Mouse (Mus musculus) A20 (cell line): ENCODE data around the gene Prdm16.

ENCODE experiments used
- DNase-seq: peaks from one replicate; pipeline ENCODE4 v3.0.0-alpha.2; 2011; ENCODE audit warnings: low read depth, low spot score

The Prdm16 gene

DNA sequence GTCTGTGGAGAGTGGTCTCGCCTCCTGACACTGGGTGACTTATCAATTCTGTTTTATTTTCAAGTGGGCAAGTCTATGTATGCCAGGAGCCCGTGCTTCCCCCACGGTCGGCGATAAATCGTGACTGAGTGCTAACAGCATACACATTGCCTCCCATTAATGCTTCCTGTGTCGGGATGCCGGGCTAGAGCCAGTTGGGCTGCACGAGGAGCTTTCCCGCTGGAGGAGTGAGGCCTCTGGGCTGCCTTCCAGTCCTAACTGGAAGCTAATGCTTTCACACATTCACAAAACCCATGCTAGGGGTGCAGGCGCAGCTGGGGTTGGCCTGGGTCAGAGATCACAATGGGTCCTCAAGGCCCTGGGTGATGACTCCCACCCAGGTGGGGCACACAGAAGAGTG lies 212.0 kb downstream of the Prdm16 start:
- no peak for DNase-seq

DNA sequence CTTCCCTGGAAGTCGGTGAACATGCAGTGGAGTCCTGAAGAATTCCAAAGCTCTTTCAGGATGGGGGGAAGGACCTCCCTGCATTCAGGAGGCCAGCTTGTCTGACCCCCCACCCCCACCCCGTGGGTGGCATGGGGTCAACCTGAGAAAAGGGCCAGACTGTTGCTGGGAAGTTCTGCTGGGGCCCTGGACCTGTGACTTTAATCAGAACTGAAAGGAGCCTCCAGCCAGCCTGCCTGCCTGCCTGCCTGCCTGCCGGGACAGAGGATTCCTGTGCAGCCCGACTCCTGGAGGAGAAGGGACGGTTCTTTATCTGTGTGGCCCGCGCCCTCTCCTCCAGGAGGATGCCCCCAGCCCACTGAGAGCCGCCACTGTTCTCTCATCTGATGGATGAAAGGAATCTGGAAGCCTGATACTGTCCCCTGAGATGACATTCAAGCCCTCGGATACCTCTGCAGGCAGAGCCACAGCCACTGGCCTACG lies 214.2 kb downstream of the Prdm16 start:
- DNase-seq: no peak

DNA sequence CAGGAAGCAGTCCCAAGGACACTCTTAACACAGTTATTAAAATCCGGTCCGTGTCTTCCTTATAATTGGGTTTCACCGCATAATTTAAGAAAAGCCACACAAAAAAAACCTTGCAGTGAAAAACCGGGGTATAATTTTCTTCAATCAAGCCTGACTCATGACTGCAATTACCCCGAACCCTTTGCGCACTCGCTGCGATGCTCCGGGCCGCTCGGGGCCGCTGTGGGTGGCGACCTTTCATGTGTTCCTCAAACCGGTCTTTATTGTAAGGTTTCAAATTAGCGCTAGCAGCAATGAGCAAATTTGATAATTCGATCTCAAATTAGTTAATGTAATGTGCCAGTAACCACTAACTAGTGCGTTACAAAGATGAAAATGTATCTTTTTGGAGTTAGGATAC lies 215.9 kb downstream of the Prdm16 start:
- no peak for DNase-seq

DNA sequence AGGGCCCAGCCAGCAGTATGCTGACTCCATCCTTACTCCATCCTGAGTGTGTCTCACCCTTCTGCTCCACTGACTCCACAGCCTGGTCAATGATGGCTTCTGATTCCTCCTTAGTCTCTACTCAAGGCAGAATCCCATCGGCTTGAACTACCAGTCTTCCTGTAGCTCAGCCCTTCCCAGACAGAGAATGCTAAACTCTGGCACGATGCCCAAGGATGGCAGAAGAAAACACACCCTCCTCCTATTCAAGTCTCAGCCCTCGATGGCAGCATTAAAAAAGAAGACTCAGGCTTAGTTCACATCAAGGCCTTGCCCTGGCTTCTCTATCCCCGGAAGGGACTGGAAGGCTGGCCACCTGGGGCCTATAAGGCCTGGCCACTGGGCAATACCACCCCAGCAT lies 216.9 kb downstream of the Prdm16 start:
- DNase-seq: no peak

DNA sequence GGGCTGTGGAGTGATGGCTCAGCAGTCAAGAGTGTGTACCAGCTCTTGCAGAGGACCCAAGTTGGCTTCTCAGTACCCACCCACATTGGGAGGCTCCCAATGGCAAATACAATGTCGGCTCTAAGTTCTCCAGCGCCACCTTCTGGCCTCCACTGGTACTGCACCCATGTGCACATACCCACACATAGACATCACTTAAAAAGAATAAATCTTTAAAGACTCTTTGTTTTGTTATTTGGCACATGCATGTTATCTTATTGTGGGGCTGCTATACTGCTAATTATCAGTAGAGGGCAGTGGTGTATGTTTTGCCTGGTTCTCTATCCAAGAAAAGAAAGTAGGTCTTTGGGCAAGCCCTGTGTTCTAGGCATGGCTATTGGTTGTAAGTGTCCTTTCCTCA lies 217.7 kb downstream of the Prdm16 start:
- DNase-seq: peak; percentile 1

DNA sequence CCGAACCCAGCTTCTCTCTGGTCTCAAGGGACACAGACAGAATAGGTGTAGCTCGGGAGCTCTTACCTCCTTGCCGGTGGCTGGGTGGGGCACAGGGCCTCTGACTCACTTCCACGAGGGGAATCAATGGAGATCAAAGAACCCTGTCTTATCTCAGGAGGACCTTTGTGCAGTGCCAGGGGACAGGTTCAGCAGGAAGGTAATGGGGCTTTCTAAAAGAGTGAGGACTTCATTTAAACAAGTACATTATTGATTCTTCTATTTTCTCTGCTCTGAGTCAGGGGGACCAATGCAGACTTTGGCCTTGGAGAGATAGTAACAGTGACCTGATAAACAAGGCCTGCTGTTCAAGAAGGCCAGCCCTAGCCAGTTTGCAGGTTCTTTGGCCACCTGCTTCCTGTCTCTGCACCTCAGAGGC lies 218.3 kb downstream of the Prdm16 start:
- no peak for DNase-seq

DNA sequence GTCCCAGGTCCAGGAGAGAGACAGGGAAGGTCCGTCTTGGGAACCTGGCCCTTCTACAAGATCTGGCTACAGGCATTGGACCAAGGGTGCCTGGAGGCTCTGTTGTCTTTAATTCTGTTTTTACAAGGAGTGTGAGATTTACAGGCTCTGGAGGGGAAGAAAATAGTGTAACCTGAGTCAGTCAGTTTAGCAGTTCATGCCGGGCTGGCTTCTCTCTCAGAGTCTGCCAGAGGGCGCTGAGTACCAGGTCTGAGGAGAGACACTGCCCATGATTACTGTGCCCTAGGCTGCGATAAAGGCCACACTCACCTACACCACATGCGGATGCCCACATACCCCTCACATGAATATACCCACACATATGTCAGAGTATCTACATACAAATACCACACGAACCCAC lies 219.9 kb downstream of the Prdm16 start:
- no peak for DNase-seq

DNA sequence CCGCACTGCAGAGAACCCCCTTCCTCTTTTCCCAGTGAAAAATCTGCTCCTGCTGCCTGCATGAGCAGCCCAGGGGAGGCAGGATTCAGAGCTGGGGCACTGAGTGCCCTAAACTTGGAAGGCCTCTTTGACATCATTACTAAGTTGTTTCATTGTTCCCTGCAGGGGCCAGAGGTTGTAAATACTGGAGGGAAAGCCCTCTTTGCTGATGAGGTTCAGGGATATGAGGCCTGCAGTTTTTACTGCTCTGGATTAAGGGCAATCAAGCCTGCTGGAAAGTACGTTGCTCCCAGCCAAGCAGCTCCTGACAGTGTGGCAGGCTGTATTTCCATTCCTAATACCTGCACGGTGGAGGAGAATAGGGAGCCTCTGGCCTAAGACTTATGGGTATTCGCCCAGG lies 221.8 kb downstream of the Prdm16 start:
- DNase-seq: no peak

DNA sequence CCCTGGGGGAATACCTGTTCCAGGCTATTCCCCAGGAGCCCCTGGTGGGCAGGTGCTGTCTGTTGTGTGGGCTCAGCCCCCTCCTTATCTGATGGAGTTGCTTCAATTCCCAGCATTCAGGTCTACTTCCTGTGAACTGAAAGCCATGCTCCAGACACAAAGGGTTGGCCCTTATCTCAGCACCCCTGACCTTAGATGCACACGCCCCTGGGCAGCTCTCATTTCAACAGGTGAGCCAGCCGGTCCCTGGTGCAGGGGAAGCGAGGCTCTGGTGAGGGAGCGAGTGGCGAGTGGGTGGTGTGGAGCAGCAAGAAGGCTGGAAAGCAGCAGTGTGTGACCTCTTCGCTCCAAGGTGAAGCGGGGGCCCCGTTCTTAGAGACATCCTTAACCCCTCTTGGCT lies 226.1 kb downstream of the Prdm16 start:
- no peak for DNase-seq

DNA sequence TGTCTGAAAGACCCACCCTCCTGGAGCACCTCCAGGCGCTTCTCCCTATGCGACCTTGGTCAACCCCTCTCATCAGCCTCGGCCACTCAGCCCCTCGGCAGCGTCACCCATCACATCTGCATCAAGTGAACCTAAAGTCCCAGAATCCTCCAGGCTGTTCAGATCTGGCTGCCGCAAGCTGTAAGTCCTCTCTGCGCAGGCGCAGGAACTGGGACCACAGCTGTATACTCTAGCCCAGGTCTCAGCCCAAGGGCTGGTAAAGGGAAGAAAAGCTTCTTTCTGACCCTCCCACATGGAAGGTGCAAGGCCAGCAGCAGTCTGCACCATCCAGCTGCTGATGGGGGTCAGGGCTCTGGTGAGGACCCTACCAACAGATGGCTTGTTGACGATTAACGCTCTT lies 226.8 kb downstream of the Prdm16 start:
- no peak for DNase-seq

DNA sequence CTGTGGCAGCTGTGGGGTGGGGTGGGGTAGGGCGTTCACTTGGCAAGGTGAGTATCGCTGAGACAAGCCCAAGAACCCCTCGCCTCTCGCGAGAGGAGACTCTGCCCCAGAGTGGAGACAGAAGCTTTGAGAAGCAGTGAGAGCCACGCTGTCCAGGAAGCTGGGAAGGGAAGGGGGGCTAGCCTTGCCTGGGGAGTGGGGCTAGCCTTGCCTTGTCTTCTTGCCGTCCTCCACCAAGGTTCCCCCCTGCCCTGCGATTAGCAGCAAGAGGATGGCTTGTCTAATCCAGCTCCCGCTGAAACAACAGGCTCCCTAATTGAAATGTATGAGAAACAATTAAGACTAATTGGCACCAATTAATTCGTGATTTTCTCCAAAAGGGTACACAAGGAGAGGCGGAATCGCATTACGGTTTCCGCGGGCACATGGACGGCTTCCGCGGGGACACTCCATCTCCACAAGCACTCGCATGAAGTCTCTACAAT lies 227.4 kb downstream of the Prdm16 start:
- no peak for DNase-seq

DNA sequence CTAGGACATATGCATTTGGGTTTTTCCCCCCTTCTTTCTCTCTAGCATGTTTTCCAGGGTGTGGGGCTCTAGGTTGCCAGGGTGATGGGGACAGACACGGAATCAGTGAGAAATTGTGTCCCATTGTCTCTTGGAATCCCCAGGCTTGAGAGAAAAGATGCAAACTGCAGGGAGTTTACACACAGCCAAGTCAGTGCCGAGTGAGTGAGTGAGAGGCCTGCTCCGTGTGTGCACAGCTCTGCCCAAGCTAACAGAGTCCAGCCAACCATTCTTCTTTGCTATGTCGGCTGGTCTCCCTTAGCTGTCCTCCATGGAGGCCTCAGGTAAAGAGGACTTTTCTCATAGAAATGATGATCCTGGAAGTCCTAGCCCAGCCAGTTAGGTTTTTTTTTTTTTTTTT lies 233.7 kb downstream of the Prdm16 start:
- no peak for DNase-seq

DNA sequence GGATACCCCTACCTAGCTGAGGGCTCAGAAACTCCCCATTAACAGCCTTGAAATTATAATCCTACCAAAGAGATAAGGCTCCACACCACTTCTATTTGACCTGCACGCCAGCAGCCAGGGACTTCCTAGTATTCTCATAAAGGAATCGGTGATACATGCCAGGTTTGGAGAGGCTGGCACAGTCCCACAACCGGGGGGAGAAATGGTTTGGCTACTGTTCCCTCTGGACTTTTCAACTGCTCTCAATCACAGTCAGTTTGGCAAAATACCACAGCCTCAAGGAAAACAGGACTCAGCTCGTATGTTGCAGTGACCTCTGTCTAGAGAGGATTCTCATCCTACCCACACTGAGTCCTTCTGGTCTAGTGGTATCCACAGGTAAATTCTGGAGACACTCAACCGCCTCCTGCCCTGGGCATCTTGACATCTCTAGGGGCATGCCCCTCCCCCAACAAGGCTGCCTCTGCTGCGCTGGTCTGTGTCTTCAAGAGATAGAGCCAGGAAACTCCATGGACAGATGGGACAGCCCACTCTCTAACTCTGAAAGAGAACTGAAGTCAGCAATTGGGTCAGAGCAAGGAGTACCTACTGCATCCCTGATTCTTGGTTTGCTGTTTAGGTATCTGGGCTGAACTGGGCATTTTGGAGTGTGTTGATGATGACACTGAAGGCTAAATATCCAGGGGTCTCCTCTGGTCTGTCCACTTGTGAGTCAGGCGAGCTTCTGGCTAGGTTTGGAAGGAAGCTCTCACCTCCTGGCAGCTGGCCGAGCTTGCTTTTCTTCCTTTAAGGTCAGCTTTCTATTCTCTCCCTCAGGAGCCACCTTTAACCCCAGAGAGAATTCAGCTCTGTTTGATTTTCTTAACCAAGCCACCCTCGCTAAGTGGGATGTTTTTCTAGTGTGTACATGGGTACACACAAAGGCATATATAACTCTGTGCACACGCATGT lies 234.4 kb downstream of the Prdm16 start:
- no peak for DNase-seq

DNA sequence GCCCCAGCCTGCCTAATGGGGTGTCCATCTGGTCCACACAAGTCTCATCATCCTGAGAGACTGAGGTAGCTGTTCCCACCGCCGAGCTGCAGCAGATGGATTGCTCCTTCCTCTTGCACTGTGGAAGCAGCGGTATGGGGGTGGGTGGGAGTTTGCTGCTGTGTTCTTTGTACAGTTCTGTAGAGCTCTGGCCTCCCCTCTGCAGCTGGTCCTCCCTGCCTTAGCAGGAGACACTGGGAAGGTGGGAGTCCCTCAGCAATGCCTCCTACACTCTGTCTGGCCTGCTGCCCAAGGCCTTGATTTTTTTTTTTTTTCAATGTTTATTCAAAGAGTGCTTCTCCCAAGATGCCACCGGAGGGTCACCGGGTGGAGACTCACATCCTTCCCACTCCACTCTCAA lies 235.3 kb downstream of the Prdm16 start:
- no peak for DNase-seq

DNA sequence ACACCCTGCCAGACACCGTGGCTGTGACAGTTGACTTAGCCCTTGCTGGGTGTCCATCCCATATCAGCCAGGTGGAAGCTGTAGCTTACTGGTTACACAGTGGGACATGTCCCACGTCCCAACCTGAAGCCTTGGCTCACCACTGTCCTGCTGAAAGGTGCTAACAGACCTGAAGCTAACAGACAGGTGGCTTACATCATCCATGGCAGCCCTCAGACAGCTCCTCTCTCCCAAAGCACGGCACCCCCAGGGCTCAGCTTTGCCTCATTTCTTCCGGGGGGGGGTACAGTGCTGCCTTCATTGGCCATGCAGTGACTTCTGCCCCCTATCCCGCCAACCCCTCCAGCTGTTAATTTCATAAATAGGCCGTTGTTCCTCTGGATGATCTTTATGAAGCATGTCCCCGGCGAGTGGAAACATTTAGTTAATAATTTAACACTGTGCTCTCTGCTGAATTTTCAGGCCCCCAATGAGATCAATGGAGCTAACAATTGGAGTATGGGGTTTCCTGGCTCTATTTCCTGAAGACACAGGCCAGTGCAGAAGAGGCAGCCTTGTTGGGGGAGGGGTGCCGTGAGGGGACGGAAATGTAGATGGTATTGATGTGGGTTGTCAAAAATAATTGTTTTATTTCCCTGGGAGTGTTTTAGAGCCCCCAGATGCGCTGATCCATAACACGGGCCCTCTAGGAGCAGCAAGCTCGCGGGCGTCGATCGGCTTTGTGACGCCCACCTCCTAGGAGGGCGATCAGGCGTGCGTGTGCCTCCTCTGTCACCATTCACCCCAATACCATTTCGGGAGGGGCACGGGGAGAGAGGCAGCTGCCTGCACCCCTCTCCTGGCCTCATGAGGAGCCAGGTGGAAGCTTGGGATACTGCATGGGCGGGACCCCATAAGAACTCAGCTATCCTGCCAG lies 236.2 kb downstream of the Prdm16 start:
- DNase-seq: no peak

DNA sequence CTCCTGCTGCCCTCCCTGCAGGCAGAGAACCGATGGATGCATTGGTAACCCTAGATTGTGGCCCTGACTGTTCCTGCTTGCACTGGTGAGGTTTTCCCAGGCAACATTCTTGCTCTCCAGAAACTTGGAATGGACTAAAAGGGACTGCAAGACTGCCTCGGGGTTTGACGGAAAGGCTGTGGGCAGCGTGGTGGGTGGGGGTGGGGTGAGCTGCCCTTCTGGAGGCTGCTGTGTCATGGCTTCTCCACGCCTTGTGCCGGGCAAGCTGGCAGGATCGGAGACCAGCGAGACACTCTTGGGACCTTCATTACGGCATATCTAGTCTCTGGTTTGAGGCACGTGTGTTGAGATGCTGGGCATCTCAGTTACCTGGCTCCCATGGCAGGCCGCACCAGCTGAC lies 237.0 kb downstream of the Prdm16 start:
- no peak for DNase-seq

DNA sequence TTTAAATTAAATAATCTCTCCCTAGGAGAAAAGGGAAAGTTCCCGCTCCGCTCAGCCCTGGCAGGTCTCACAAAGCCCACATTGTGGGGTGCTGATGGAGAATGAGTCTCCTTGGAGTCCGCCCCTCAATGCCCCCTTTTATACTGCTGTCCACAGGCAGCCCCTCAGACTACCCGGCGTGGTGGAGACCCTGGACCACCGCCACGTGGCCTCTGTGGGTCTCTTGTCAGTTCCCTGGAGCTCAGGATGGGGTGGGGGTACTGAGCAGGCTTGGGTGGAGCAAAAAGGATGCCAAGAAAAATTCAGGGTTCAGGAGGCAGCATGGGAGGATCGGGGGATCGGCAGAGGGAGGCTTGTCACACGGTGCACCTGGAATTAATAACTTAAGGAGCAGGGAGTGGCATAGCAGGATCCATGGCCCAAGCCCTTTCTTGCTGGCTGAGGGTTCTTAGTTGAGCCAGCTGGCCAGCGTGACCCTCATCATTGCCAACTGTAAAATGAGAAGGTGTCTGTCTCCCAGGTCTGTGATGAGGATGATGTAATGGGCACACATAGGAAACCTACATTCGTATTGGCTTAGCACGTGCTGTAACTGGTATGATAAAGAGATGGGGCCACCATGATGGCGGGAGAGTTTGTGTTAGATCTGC lies 239.9 kb downstream of the Prdm16 start:
- no peak for DNase-seq

DNA sequence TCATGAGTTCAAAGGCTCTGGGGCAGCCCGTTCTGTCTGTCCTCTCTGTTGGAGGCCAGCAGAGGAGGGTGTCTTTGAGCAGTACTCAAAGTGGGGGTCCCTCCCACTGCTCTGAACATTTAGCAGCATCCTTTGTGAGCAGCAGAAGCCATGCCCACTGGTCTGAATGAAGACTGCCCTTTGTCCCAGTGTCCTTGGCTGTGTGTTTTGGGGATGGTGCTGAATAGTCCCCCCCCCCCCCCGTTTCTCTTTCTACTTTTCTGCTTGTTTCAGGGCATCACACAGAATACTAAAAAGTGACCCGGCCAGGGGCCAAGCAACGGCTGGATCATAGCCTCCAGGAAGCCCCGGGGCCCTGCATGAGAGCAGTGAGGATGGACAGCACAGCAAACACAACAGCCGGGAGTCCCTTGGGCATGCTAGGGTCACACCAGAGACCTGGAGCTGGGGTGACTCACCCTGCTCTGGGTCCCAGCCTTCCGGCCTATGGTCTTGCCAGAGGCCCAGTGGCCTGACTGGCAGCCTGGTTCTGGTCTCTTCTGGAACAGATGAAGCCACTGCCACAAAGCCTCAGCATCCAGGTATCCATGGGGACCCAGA lies 242.4 kb downstream of the Prdm16 start:
- DNase-seq: no peak

DNA sequence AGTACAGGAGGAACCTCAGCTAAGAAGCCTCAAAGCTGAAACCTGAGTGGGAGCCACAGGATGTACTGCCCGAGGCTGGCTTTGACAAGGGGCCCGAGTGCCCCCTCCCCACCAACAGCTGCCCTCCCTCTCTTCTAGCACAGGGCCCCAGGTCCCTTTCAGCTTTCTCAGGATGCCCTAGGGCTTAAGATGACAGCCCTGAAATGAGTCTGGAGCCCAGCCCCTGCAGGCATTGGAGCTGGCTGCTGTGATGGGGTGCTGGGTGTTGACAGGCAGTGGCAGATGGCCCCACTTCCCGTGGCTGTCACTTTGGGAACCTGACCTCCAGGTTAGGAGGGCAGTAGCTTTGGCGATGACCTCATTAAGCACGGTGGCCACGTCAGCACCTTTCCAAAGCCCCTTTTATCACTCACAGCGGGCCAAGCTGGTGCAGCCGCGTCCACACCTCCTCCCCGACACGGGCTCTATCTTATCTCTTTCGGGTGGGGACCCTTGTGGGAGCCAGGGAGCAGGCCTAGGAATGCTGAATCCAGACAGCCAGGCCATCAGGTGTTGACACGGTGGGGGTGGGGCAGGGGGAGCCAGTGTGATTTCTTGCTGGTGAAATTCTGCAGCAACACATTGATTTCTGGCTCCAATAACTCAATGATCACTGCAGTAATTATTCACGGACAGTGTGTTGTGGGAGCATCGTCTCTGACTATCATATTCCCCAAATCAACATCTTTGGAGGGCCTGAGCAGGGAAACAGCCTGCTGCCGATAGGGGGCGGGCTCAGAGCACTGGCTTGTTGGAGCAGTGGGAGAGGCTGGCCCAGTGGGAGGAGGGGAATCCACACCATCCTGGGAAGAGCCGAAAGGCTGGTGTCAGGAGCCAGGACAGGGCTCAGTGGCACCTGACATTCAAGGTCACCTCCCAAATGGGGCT lies 243.2 kb downstream of the Prdm16 start:
- DNase-seq: no peak

DNA sequence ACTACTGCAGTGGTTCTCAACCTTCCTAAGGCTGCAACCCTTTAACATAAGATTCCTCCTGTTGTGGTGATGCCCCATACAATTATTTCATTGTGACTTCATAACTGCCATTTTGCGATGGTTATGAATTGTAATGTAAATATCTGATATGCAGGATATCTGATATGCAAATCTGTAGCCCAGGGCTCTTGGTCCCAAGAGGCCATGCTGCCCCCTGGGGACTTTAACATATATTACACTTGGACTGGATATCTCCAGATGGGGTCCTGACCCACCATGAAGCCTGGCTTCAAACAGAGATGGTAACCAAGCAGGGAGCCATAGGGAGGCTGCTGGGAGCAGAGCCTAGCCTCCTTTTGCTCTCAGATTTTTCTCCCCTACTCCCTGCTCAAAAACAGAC lies 244.0 kb downstream of the Prdm16 start:
- DNase-seq: no peak
